Mouse (Mus musculus) CH12.LX (cell line): ENCODE results near the gene Ficd. TPM values are rescaled to one million over a fixed set of nuclear protein-coding genes. Genes with fewer than 3 reads are reported as not detected.

Source experiments
- DNase-seq: peaks from one replicate; pipeline ENCODE4 v3.0.0-alpha.2; 2013; ENCODE audit errors: extremely low read depth
- H3K27ac ChIP-seq: 2 replicates; pipeline ENCODE4 v1.5.1; 2012; ENCODE audit warnings: low read depth, mild to moderate bottlenecking, control low read depth, moderate library complexity; ENCODE audit not compliant: insufficient read depth
- H3K27me3 ChIP-seq: replicated peaks from 2 replicates; pipeline ENCODE3; 2012; ENCODE audit warnings: inconsistent platforms
- H3K36me3 ChIP-seq, 2 experiments: replicated peaks in 1 of 2; 2 replicates each; pipeline versions ENCODE3 to v1.6.1; 2012; ENCODE audit warnings: inconsistent platforms in 1 of 2, low read length in 1 of 2, mild to moderate bottlenecking in 1 of 2, mixed read lengths in 1 of 2, moderate library complexity in 1 of 2; ENCODE audit not compliant: control insufficient read depth in 1 of 2, insufficient read depth in 1 of 2
- H3K4me1 ChIP-seq, 2 experiments: 2 replicates each; pipeline ENCODE4 v1.6.1; 2012; ENCODE audit warnings: inconsistent platforms in 1 of 2, moderate library complexity in 1 of 2; ENCODE audit not compliant: insufficient read depth in 2 of 2, control insufficient read depth in 1 of 2
- H3K4me2 ChIP-seq: 2 replicates; pipeline ENCODE4 v1.6.1; 2012; ENCODE audit warnings: low read depth, mild to moderate bottlenecking, control low read depth; ENCODE audit not compliant: poor library complexity, insufficient read depth, severe bottlenecking
- H3K4me3 ChIP-seq, 3 experiments: fragments of 150-350 bp in 1 of 3; sonication (generic) in 1 of 3; replicated peaks in 1 of 3; 2 replicates each; pipeline versions ENCODE3 to v1.5.1; 2011 to 2012; ENCODE audit warnings: low read depth in 2 of 3, low read length in 2 of 3, mild to moderate bottlenecking in 2 of 3, moderate library complexity in 2 of 3, control low read depth in 1 of 3, improper control_type of control experiment in 1 of 3, inconsistent platforms in 1 of 3, mixed read lengths in 1 of 3; ENCODE audit not compliant: poor library complexity in 1 of 3
- H3K79me2 ChIP-seq: replicated peaks from 2 replicates; pipeline ENCODE4 v1.6.1; 2012; ENCODE audit warnings: mild to moderate bottlenecking, moderate library complexity; ENCODE audit not compliant: control insufficient read depth, poor library complexity, insufficient read depth, severe bottlenecking; ENCODE audit errors: extremely low read depth
- H3K9ac ChIP-seq: 2 replicates; pipeline ENCODE4 v1.6.1; 2012; ENCODE audit warnings: low read depth, mild to moderate bottlenecking, control low read depth, moderate library complexity; ENCODE audit not compliant: insufficient read depth
- H3K9me3 ChIP-seq: replicated peaks from 2 replicates; pipeline ENCODE3; 2012; ENCODE audit warnings: low read length, inconsistent platforms, mixed read lengths
- CHD1 ChIP-seq: IDR thresholded peaks from 2 replicates; pipeline ENCODE4 v1.6.1; 2012; ENCODE audit warnings: low read depth, low read length, improper control_type of control experiment, inconsistent platforms
- CHD2 ChIP-seq: IDR thresholded peaks from 2 replicates; pipeline ENCODE4 v1.6.1; 2011; ENCODE audit warnings: low read length, improper control_type of control experiment
- E2F4 ChIP-seq: IDR thresholded peaks from 2 replicates; pipeline ENCODE4 v1.6.1; 2011; ENCODE audit warnings: low read depth, low read length, improper control_type of control experiment; ENCODE audit not compliant: insufficient replicate concordance
- IRF4 ChIP-seq: IDR thresholded peaks from 2 replicates; pipeline ENCODE4 v1.6.1; 2014; ENCODE audit warnings: low read depth, mild to moderate bottlenecking, inconsistent platforms, low read length, improper control_type of control experiment
- JUN ChIP-seq: IDR thresholded peaks from 2 replicates; pipeline ENCODE4 v1.6.1; 2011; ENCODE audit warnings: low read depth, mild to moderate bottlenecking, low read length, improper control_type of control experiment, moderate library complexity; ENCODE audit not compliant: insufficient read depth
- JUND ChIP-seq: conservative IDR thresholded peaks from 2 replicates; pipeline ENCODE4 v1.6.1; 2011; ENCODE audit warnings: low read depth, low read length, improper control_type of control experiment
- KAT2A ChIP-seq: IDR thresholded peaks from 2 replicates; pipeline ENCODE4 v1.6.1; 2012; ENCODE audit warnings: low read length, improper control_type of control experiment, inconsistent platforms; ENCODE audit not compliant: insufficient replicate concordance
- MEF2A ChIP-seq: IDR thresholded peaks from 2 replicates; pipeline ENCODE4 v1.6.1; 2014; ENCODE audit warnings: low read depth, mild to moderate bottlenecking, inconsistent platforms, low read length, improper control_type of control experiment, borderline replicate concordance
- NRF1 ChIP-seq: IDR thresholded peaks from 2 replicates; pipeline ENCODE4 v1.6.1; 2014; ENCODE audit warnings: low read depth, mild to moderate bottlenecking, inconsistent platforms, low read length, improper control_type of control experiment, moderate library complexity
- PAX5 ChIP-seq: IDR thresholded peaks from 2 replicates; pipeline ENCODE4 v1.6.1; 2012; ENCODE audit warnings: low read length, inconsistent platforms, mixed read lengths
- POLR2AphosphoS2 ChIP-seq: IDR thresholded peaks from 2 replicates; pipeline ENCODE4 v1.6.1; 2011; ENCODE audit warnings: low read depth, low read length, improper control_type of control experiment
- RCOR1 ChIP-seq: conservative IDR thresholded peaks from 2 replicates; pipeline ENCODE4 v1.6.1; 2012; ENCODE audit warnings: low read depth, mild to moderate bottlenecking, inconsistent platforms, low read length, improper control_type of control experiment
- SIN3A ChIP-seq: IDR thresholded peaks from 2 replicates; pipeline ENCODE4 v1.6.1; 2012; ENCODE audit warnings: low read length, improper control_type of control experiment, inconsistent platforms
- SMC3 ChIP-seq: IDR thresholded peaks from 2 replicates; pipeline ENCODE4 v1.6.1; 2011; ENCODE audit warnings: low read depth, low read length, improper control_type of control experiment
- TBP ChIP-seq: conservative IDR thresholded peaks from 2 replicates; pipeline ENCODE4 v1.6.1; 2011; ENCODE audit warnings: low read depth, low read length, improper control_type of control experiment
- USF1 ChIP-seq: IDR thresholded peaks from 2 replicates; pipeline ENCODE4 v1.6.1; 2014; ENCODE audit warnings: low read depth, mild to moderate bottlenecking, inconsistent platforms, low read length, improper control_type of control experiment
- ZC3H11A ChIP-seq: IDR thresholded peaks from 2 replicates; pipeline ENCODE4 v1.6.1; 2012; ENCODE audit warnings: low read depth, mild to moderate bottlenecking, inconsistent platforms, low read length, improper control_type of control experiment
- ZNF384 ChIP-seq: IDR thresholded peaks from 2 replicates; pipeline ENCODE4 v1.6.1; 2012; ENCODE audit warnings: low read depth, low read length, improper control_type of control experiment, inconsistent platforms
- dilution Hi-C: fragments of 300-500 bp; cut with MboI; formaldehyde crosslinking; loops from 2 replicates; pipeline ENCODE4 v1.14.3; 2020; ENCODE audit warnings: low sequenced_read_pairs; ENCODE audit not compliant: extremely low pct_unique_long_range_greater_than_20kb, extremely low pct_ligation_motif_present
- in situ Hi-C: fragments of 300-500 bp; cut with MboI; formaldehyde crosslinking; loops from 3 replicates; pipeline ENCODE4 v1.14.3; 2019; ENCODE audit warnings: low sequenced_read_pairs, low pct_ligation_motif_present, low pct_unique_long_range_greater_than_20kb, mixed read lengths
- polyA plus RNA-seq: library from polyadenylated mRNA; unstranded; fragments of >175 nt; gene quantifications from 2 replicates; pipeline ENCODE4 v1.2.1, GENCODE M21; 2012; ENCODE audit warnings: low read depth; ENCODE audit not compliant: insufficient read length
- total RNA-seq, 2 experiments: library from RNA; depleted of rRNA; stranded (reverse); fragments of 300-350 nt in 1 of 2; fragments of >200 nt in 1 of 2; gene quantifications; 2 replicates each; pipeline ENCODE4 v1.2.3; 2012 to 2014

Ficd gene
- total and polyA plus RNA-seq, 3 experiments: 2.4 to 2.5 (median 2.4) TPM

GRCm38 (mm10) chr5:113693196-113693755, 42.3 kb upstream of the Ficd start:
- dilution Hi-C loops (no loop called here), in situ Hi-C loops (no loop called here)
- peak; percentile 3 for DNase-seq
- Histone ChIP-seq H3K27ac (no peak overlapping the region), H3K9ac (no peak overlapping the region), H3K36me3 (no peaks in the 10 kb centered on the region), H3K79me2 (no peaks in the 10 kb centered on the region), H3K4me3 (no peak overlapping the region), H3K4me1 (peaks cover 8 to 11% of the 10 kb centered on the region in 2 experiments; a peak in 3 of 4 replicates), H3K27me3 (peaks cover 47% of the 10 kb centered on the region), H3K9me3 (peaks cover 11% of the 10 kb centered on the region), H3K4me2 (no peak overlapping the region)
- TF ChIP-seq NRF1: no peak
- TF ChIP-seq POLR2AphosphoS2: no peak
- no peak for TF ChIP-seq KAT2A
- no peak for TF ChIP-seq ZC3H11A
- no peak for TF ChIP-seq CHD2
- TF ChIP-seq SIN3A: no peak
- TF ChIP-seq MEF2A: no peak
- TF ChIP-seq ZNF384: no peak
- no peak for TF ChIP-seq E2F4

DNA sequence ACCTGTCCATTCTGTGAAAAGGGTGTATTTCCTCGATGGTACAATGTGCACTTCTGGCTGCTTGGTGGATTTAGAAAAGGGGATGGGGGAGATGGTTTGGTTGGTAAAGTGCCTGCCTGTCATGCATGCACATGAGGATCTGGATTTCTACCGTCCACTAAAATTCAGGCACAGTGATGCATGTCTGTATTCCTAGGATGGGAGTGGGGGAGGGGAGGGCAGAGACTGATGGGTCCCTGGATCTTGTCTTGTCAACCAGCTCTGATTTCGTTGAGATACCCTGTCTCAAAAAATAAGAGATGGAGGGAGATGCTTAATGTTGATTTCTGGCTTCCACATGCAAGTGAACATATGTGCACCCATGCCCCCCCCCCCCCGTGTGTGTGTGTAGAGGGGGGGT, 41.6 kb upstream of the Ficd start:
- DNase-seq: no peak
- in situ Hi-C loops: no loop called here
- Histone ChIP-seq H3K27me3 (peaks cover 48% of the 10 kb centered on the region), H3K79me2 (no peaks in the 10 kb centered on the region), H3K27ac (no peak overlapping the region), H3K4me1 (peaks cover 7 to 11% of the 10 kb centered on the region in 2 experiments; a peak in 3 of 4 replicates), H3K9ac (no peak overlapping the region), H3K4me2 (no peak overlapping the region), H3K4me3 (no peak overlapping the region), H3K9me3 (peaks cover 11% of the 10 kb centered on the region), H3K36me3 (no peaks in the 10 kb centered on the region)
- dilution Hi-C loops: no loop called here
- no peak for TF ChIP-seq CHD2
- TF ChIP-seq RCOR1: no peak
- TF ChIP-seq TBP: no peak
- no peak for TF ChIP-seq JUN
- no peak for TF ChIP-seq JUND
- TF ChIP-seq SMC3: no peak
- no peak for TF ChIP-seq CHD1
- no peak for TF ChIP-seq USF1
- no peak for TF ChIP-seq NRF1
- no peak for TF ChIP-seq PAX5
- TF ChIP-seq IRF4: no peak
